Mouse (Mus musculus): ENCODE data around the gene Islr. TPM values are rescaled to one million over a fixed set of nuclear protein-coding genes. Genes with fewer than 3 reads are reported as not detected.
A peak's percentile ranks its signal among the peaks of the same experiment; 100 is the strongest.

The Islr gene
- polyA plus RNA-seq, 2 experiments = 143 to 493 TPM

- no peak overlapping the region for H3K27ac ChIP-seq (replicated peaks; ENCODE audit: low read depth, low read length)
- H3K4me1 ChIP-seq (ENCODE audit: control insufficient read depth, insufficient read depth, low read length) = peaks cover 4% of the 10 kb centered on the region
- WGBS = 70% methylated on average over 8 of the region's 8 CpGs
Measured at GRCm38 (mm10) chr9:58209462-58210303, 5.6 kb upstream of the Islr start.

GRCm38 (mm10) chr9:58206013-58206412, 1.9 kb upstream of the Islr start:
- H3K27ac ChIP-seq (replicated peaks; ENCODE audit: low read depth, low read length) = no peak overlapping the region
- peaks cover 30% of the 10 kb centered on the region for H3K27me3 ChIP-seq (ENCODE audit: control insufficient read depth, insufficient read depth, low read length)
- peaks cover 20% of the 10 kb centered on the region for H3K4me1 ChIP-seq (ENCODE audit: control insufficient read depth, insufficient read depth, low read length)
- no peaks in the 10 kb centered on the region for H3K36me3 ChIP-seq (ENCODE audit: control insufficient read depth, insufficient read depth, low read length)
- no peak for ATAC-seq (ENCODE audit: low FRiP score, low read depth)
- no peak overlapping the region for H3K4me3 ChIP-seq (replicated peaks; ENCODE audit: low read length)
- no peak for DNase-seq (ENCODE audit: low spot score)
- H3K4me2 ChIP-seq (replicated peaks; ENCODE audit: low read depth, low read length, severe bottlenecking) = no peak overlapping the region
- no peak overlapping the region for H3K9ac ChIP-seq (ENCODE audit: low read depth, low read length, severe bottlenecking)
- 77% methylated on average over 7 of the region's 7 CpGs for WGBS
- no peaks in the 10 kb centered on the region for H3K9me3 ChIP-seq (ENCODE audit: control insufficient read depth, low read length)
- no peak for TF ChIP-seq POLR2A (IDR thresholded peaks at IDR 0.05; ENCODE audit: borderline replicate concordance, extremely low read depth, insufficient read depth, insufficient read length)

More at GRCm38 (mm10) chr9:58209462-58210303, 5.6 kb upstream of the Islr start:
- no peak overlapping the region for H3K9ac ChIP-seq (ENCODE audit: low read depth, low read length, severe bottlenecking)
- no peak overlapping the region for H3K4me2 ChIP-seq (replicated peaks; ENCODE audit: low read depth, low read length, severe bottlenecking)
- TF ChIP-seq POLR2A (IDR thresholded peaks at IDR 0.05; ENCODE audit: borderline replicate concordance, extremely low read depth, insufficient read depth, insufficient read length) = no peak
- no peaks in the 10 kb centered on the region for H3K9me3 ChIP-seq (ENCODE audit: control insufficient read depth, low read length)
- no peaks in the 10 kb centered on the region for H3K36me3 ChIP-seq (ENCODE audit: control insufficient read depth, insufficient read depth, low read length)
- ATAC-seq (ENCODE audit: low FRiP score, low read depth) (no peak), DNase-seq (ENCODE audit: low spot score) (no peak)
- no peak overlapping the region for H3K4me3 ChIP-seq (replicated peaks; ENCODE audit: low read length)
- H3K27me3 ChIP-seq (ENCODE audit: control insufficient read depth, insufficient read depth, low read length) = no peaks in the 10 kb centered on the region

GRCm38 (mm10) chr9:58204448-58205000, 418 bp upstream of the Islr start:
- no peaks in the 10 kb centered on the region for H3K9me3 ChIP-seq (ENCODE audit: control insufficient read depth, low read length)
- H3K4me1 ChIP-seq (ENCODE audit: control insufficient read depth, insufficient read depth, low read length) = peaks cover 22% of the 10 kb centered on the region
- H3K27me3 ChIP-seq (ENCODE audit: control insufficient read depth, insufficient read depth, low read length) = peaks cover 44% of the 10 kb centered on the region
- ATAC-seq (ENCODE audit: low FRiP score, low read depth) (peak; percentile 72), DNase-seq (ENCODE audit: low spot score) (peak; percentile 80)
- H3K9ac ChIP-seq (ENCODE audit: low read depth, low read length, severe bottlenecking) = peak overlapping the region; percentile 36; the same call in 1 of the 2 replicates
- H3K27ac ChIP-seq (replicated peaks; ENCODE audit: low read depth, low read length) = no peak overlapping the region
- no peaks in the 10 kb centered on the region for H3K36me3 ChIP-seq (ENCODE audit: control insufficient read depth, insufficient read depth, low read length)
- 4% methylated on average over 17 of the region's 18 CpGs for WGBS
- H3K4me3 ChIP-seq (replicated peaks; ENCODE audit: low read length) = peak overlapping the region; percentile 37
- H3K4me2 ChIP-seq (replicated peaks; ENCODE audit: low read depth, low read length, severe bottlenecking) = peak overlapping the region; percentile 48
- no peak for TF ChIP-seq POLR2A (IDR thresholded peaks at IDR 0.05; ENCODE audit: borderline replicate concordance, extremely low read depth, insufficient read depth, insufficient read length)

GRCm38 (mm10) chr9:58202676-58203453, 1.2 kb downstream of the Islr start:
- Histone ChIP-seq H3K27me3 (ENCODE audit: control insufficient read depth, insufficient read depth, low read length) (peaks cover 61% of the 10 kb centered on the region), H3K4me3 (replicated peaks; ENCODE audit: low read length) (peak overlapping the region; percentile 37), H3K27ac (replicated peaks; ENCODE audit: low read depth, low read length) (no peak overlapping the region), H3K4me1 (ENCODE audit: control insufficient read depth, insufficient read depth, low read length) (peaks cover 37% of the 10 kb centered on the region), H3K36me3 (ENCODE audit: control insufficient read depth, insufficient read depth, low read length) (no peaks in the 10 kb centered on the region), H3K9me3 (ENCODE audit: control insufficient read depth, low read length) (no peaks in the 10 kb centered on the region), H3K4me2 (replicated peaks; ENCODE audit: low read depth, low read length, severe bottlenecking) (peak overlapping the region; percentile 48), H3K9ac (ENCODE audit: low read depth, low read length, severe bottlenecking) (no peak overlapping the region; the same call in 1 of the 2 replicates)
- no peak for TF ChIP-seq POLR2A (IDR thresholded peaks at IDR 0.05; ENCODE audit: borderline replicate concordance, extremely low read depth, insufficient read depth, insufficient read length)
- ATAC-seq (ENCODE audit: low FRiP score, low read depth) (no peak), DNase-seq (ENCODE audit: low spot score) (no peak)
- WGBS = 6% methylated on average over 14 of the region's 14 CpGs

Data from limb, embryonic 14.5 days (tissue).